ENCODE assay signal across 8 mouse cellular contexts in the genomic region with DNA sequence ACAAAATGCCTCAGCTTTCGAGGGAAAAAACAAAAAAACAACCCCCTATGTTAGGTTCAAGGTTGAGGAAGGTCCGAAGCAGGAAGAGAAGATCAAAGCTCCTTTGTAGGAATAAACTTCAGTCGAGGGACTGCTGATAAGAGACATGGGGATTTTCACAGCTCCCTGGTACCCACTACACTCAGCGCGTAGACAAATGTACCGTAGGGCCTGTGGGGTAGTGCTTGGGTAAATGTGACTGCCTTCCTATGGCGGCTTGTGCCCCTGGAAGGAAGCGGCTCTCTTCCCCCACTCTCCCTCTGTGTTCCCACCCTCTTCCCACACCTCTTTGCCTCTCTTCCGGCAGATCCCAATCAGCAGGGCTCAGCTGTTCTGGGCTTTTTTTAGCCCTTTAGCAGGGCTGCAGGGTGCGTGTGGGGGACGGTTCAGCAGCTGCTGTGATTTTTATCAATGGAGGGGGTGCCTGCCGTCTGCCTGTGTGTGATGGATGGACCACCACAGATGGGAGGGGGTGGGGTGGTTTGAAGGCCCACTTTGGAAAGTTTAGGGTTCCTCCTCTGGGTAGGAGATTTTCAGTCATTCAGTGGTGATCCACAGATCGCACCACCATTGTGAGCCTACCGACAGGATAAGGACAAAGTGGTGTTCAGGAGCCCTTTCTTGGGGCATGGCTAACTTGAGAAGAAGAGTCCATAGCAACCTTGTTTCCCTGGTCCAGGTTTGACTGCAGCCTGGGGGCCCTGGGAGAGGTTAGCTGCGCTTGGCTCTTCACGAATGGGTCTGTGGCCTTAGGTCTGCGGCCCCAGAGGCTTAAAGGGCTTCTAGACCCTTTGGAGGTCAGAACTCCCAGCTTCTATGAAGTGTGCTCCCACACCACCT. TPM values are rescaled to one million over a fixed set of nuclear protein-coding genes. Genes with fewer than 3 reads are reported as not detected.
DNase-seq lines count a peak whose midpoint lies in the region; ATAC-seq and TF ChIP-seq lines count a peak whose summit lies in the region.

No protein-coding gene starts in this region.

- DNase-seq in midbrain, embryonic 11.5 days (ENCODE audit: low spot score, missing footprints), result peak; percentile 91
- no peak for DNase-seq in midbrain, postnatal 0 days (ENCODE audit: low spot score)
- DNase-seq in left cerebral cortex, adult 2 months (ENCODE audit: extremely low spot score in 1 of 2, low spot score in 2 of 2), result peak; percentile 63
- DNase-seq in urinary bladder, postnatal 4 days (ENCODE audit: low spot score in 2 of 2), result no peak
- no peak for DNase-seq in ovary, adult 18-20 months (ENCODE audit: low spot score)
- DNase-seq in adrenal gland, adult (ENCODE audit: inconsistent age in 2 of 2, low spot score in 1 of 2), result no peak

- H3K27ac ChIP-seq in midbrain, embryonic 11.5 days (ENCODE audit: low read depth, low read length), result peak overlapping the region; percentile 68
- no peak overlapping the region for H3K27ac ChIP-seq in midbrain, postnatal 0 days (ENCODE audit: low read depth, low read length)
- peak overlapping the region; percentile 48; the same call in 1 of the 2 replicates for H3K27ac ChIP-seq in forebrain, embryonic 16.5 days (ENCODE audit: low read length)
- peak overlapping the region; percentile 50 for H3K27ac ChIP-seq in left cerebral cortex, adult 2 months
- 0 out of 2 replicates have a peak overlapping the region, but pooled peaks have one; percentile 30 for H3K27ac ChIP-seq in neural tube, embryonic 14.5 days (ENCODE audit: low read depth, low read length)

- intact Hi-C loops in left cerebral cortex, adult 2 months (cut with DNase I), result loop anchor here (1.0 to 2.0 kb wide), 3 partner anchors 20 to 164 kb away; a partner anchor contains a TSS

- no peaks in the 10 kb centered on the region for H3K9me3 ChIP-seq in midbrain, embryonic 11.5 days (ENCODE audit: control insufficient read depth, low read length)
- H3K9me3 ChIP-seq in midbrain, postnatal 0 days (ENCODE audit: low read length), result no peaks in the 10 kb centered on the region
- H3K9me3 ChIP-seq in forebrain, embryonic 16.5 days (ENCODE audit: control insufficient read depth, low read length), result no peaks in the 10 kb centered on the region
- H3K9me3 ChIP-seq in neural tube, embryonic 14.5 days (ENCODE audit: control insufficient read depth, low read length), result no peaks in the 10 kb centered on the region

- no peaks in the 10 kb centered on the region for H3K36me3 ChIP-seq in midbrain, embryonic 11.5 days (ENCODE audit: control insufficient read depth, insufficient read depth, low read length)
- no peaks in the 10 kb centered on the region for H3K36me3 ChIP-seq in midbrain, postnatal 0 days (ENCODE audit: insufficient read depth, low read length)
- no peaks in the 10 kb centered on the region for H3K36me3 ChIP-seq in forebrain, embryonic 16.5 days (ENCODE audit: control insufficient read depth, insufficient read depth)
- H3K36me3 ChIP-seq in neural tube, embryonic 14.5 days (ENCODE audit: control insufficient read depth, insufficient read depth, low read length), result no peaks in the 10 kb centered on the region

- H3K4me2 ChIP-seq in midbrain, embryonic 11.5 days, result no peak overlapping the region
- no peak overlapping the region for H3K4me2 ChIP-seq in midbrain, postnatal 0 days (ENCODE audit: low read depth, low read length, poor library complexity, severe bottlenecking)
- no peak overlapping the region for H3K4me2 ChIP-seq in forebrain, embryonic 16.5 days (ENCODE audit: low read length)
- H3K4me2 ChIP-seq in neural tube, embryonic 14.5 days (ENCODE audit: low read depth, low read length), result no peak overlapping the region

- no peak overlapping the region for H3K4me3 ChIP-seq in midbrain, embryonic 11.5 days (ENCODE audit: low read depth, low read length)
- no peak overlapping the region for H3K4me3 ChIP-seq in midbrain, postnatal 0 days (ENCODE audit: low read depth, low read length)
- no peak overlapping the region for H3K4me3 ChIP-seq in forebrain, embryonic 16.5 days (replicated peaks; ENCODE audit: low read length)
- no peak overlapping the region for H3K4me3 ChIP-seq in left cerebral cortex, adult 2 months
- no peak overlapping the region for H3K4me3 ChIP-seq in neural tube, embryonic 14.5 days (ENCODE audit: low read depth, low read length)

- no peaks in the 10 kb centered on the region for H3K27me3 ChIP-seq in midbrain, embryonic 11.5 days (ENCODE audit: control insufficient read depth, insufficient read depth, low read length)
- no peaks in the 10 kb centered on the region for H3K27me3 ChIP-seq in midbrain, postnatal 0 days (ENCODE audit: insufficient read depth, low read length)
- no peaks in the 10 kb centered on the region for H3K27me3 ChIP-seq in forebrain, embryonic 16.5 days (replicated peaks; ENCODE audit: control insufficient read depth, insufficient read depth, low read length)
- no peaks in the 10 kb centered on the region for H3K27me3 ChIP-seq in neural tube, embryonic 14.5 days (ENCODE audit: control insufficient read depth, insufficient read depth, low read length)

- ATAC-seq in midbrain, embryonic 11.5 days (ENCODE audit: low FRiP score), result peak; percentile 36
- no peak for ATAC-seq in midbrain, postnatal 0 days (ENCODE audit: low FRiP score)
- peak; percentile 73 for ATAC-seq in forebrain, embryonic 16.5 days
- ATAC-seq in neural tube, embryonic 14.5 days (ENCODE audit: low read depth), result peak; percentile 21; the same call in 1 of the 2 replicates

- peaks cover 17% of the 10 kb centered on the region for H3K4me1 ChIP-seq in midbrain, embryonic 11.5 days (ENCODE audit: control insufficient read depth, insufficient read depth, low read length)
- H3K4me1 ChIP-seq in midbrain, postnatal 0 days (ENCODE audit: insufficient read depth, low read length), result no peaks in the 10 kb centered on the region
- peaks cover 22% of the 10 kb centered on the region for H3K4me1 ChIP-seq in forebrain, embryonic 16.5 days (replicated peaks; ENCODE audit: control insufficient read depth, insufficient read depth, low read length)
- H3K4me1 ChIP-seq in neural tube, embryonic 14.5 days (ENCODE audit: control insufficient read depth, insufficient read depth, low read length), result peaks cover 4% of the 10 kb centered on the region; the same call in 1 of the 2 replicates

- TF ChIP-seq CTCF in midbrain, postnatal 0 days (IDR thresholded peaks at IDR 0.05), result no peak
- no peak for TF ChIP-seq CTCF in left cerebral cortex, adult 2 months (IDR thresholded peaks at IDR 0.05)

- WGBS in midbrain, embryonic 11.5 days, result 55% methylated on average over 17 of the region's 17 CpGs
- 47% methylated on average over 17 of the region's 17 CpGs for WGBS in midbrain, postnatal 0 days
- 57% methylated on average over 17 of the region's 17 CpGs for WGBS in forebrain, embryonic 16.5 days
- WGBS in neural tube, embryonic 14.5 days, result 30% methylated on average over 17 of the region's 17 CpGs

- H3K9ac ChIP-seq in midbrain, embryonic 11.5 days (ENCODE audit: low read length), result peak overlapping the region; percentile 18; the same call in 1 of the 2 replicates
- H3K9ac ChIP-seq in midbrain, postnatal 0 days (replicated peaks; ENCODE audit: low read length, poor library complexity, severe bottlenecking), result no peak overlapping the region
- no peak overlapping the region for H3K9ac ChIP-seq in forebrain, embryonic 16.5 days (replicated peaks; ENCODE audit: low read depth, low read length)
- H3K9ac ChIP-seq in neural tube, embryonic 14.5 days (replicated peaks; ENCODE audit: low read depth, low read length), result no peak overlapping the region

RNA-seq across cellular contexts. Expression of a gene that starts 7.6 kb away (rescaled TPM):
- 0.41 TPM in 1 of 2 replicates, not detected in the other for polyA plus RNA-seq in midbrain, embryonic 11.5 days (2014; fragmentation: Nextera tagmentation; extraction: Ambion mirVana)
- not detected in 2 replicates for total RNA-seq in midbrain, postnatal 0 days (2014; rRNA removed)
- not detected in 2 replicates for polyA plus RNA-seq in midbrain, postnatal 0 days (2015; fragmentation: Nextera tagmentation; extraction: Ambion mirVana)
- polyA plus RNA-seq in forebrain, embryonic 16.5 days (2015; fragmentation: Nextera tagmentation; extraction: Ambion mirVana), result 0.16 TPM in 1 of 2 replicates, not detected in the other
- not detected for total RNA-seq in left cerebral cortex, adult 2 months (2021)
- not detected in 2 replicates for polyA plus RNA-seq in neural tube, embryonic 14.5 days (2014; fragmentation: Nextera tagmentation; extraction: Ambion mirVana)

RNA-seq across cellular contexts. Expression of a gene that starts 58.2 kb away (rescaled TPM):
- polyA plus RNA-seq in midbrain, embryonic 11.5 days (2014; fragmentation: Nextera tagmentation; extraction: Ambion mirVana), result 0.23 and 0.67 TPM in 2 replicates
- total RNA-seq in midbrain, postnatal 0 days (2014; rRNA removed), result 0.38 TPM in 2 replicates
- polyA plus RNA-seq in midbrain, postnatal 0 days (2015; fragmentation: Nextera tagmentation; extraction: Ambion mirVana), result 0.17 and 0.26 TPM in 2 replicates
- polyA plus RNA-seq in forebrain, embryonic 16.5 days (2015; fragmentation: Nextera tagmentation; extraction: Ambion mirVana), result not detected in 2 replicates
- 1 to 10 TPM in 1 of 2 experiments, under 1 TPM in 1; 0.19 to 1.1 TPM for total RNA-seq in left cerebral cortex, adult 2 months (2021)
- 0.28 TPM in 1 of 2 replicates, not detected in the other for polyA plus RNA-seq in neural tube, embryonic 14.5 days (2014; fragmentation: Nextera tagmentation; extraction: Ambion mirVana)

Comparison
In these comparisons a context has a peak if more than half of its experiments do, and no peak if none do; other contexts are left out.
1. DNase-seq: peak in midbrain, embryonic 11.5 days (single experiment) and left cerebral cortex, adult 2 months (2 of 2); none in midbrain, postnatal 0 days (single experiment), urinary bladder, postnatal 4 days (0 of 2), ovary, adult 18-20 months (single experiment) and adrenal gland, adult (0 of 2).